Mouse (Mus musculus): ENCODE results near the gene H3f3b. TPM values are rescaled to one million over a fixed set of nuclear protein-coding genes. Genes with fewer than 3 reads are reported as not detected.

Gene H3f3b
- polyA plus RNA-seq, 1 experiment, result 369 TPM

GRCm38 (mm10) chr11:116004186-116004823, 23.5 kb downstream of the H3f3b start:
- DNase-seq (ENCODE audit: extremely low spot score in 1 of 2, low spot score in 1 of 2), result no peak

DNA sequence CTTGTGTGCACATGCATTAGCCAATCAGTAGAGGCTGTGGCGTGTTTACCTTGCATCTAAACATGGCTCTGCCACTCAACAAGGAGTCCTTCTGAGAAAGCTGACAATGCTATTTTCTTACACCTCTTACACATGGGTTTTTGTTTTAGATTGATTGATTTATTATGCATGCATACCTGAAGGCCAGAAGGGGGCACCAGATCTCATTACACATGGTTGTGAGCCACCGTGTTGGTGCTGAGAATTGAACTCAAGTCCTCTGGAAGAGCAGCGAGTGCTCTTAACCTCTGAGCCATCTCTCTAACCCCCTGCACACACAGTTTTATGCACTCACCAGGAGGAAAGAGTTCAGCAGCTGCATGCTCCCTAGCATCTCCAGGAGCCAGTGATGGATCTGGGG, 24.9 kb downstream of the H3f3b start:
- DNase-seq (ENCODE audit: extremely low spot score in 1 of 2, low spot score in 1 of 2), result no peak

GRCm38 (mm10) chr11:116001725-116002124, 26.0 kb downstream of the H3f3b start:
- no peak for DNase-seq (ENCODE audit: extremely low spot score in 1 of 2, low spot score in 1 of 2)

GRCm38 (mm10) chr11:116000607-116001006, 27.2 kb downstream of the H3f3b start:
- no peak for DNase-seq (ENCODE audit: extremely low spot score in 1 of 2, low spot score in 1 of 2)

DNA sequence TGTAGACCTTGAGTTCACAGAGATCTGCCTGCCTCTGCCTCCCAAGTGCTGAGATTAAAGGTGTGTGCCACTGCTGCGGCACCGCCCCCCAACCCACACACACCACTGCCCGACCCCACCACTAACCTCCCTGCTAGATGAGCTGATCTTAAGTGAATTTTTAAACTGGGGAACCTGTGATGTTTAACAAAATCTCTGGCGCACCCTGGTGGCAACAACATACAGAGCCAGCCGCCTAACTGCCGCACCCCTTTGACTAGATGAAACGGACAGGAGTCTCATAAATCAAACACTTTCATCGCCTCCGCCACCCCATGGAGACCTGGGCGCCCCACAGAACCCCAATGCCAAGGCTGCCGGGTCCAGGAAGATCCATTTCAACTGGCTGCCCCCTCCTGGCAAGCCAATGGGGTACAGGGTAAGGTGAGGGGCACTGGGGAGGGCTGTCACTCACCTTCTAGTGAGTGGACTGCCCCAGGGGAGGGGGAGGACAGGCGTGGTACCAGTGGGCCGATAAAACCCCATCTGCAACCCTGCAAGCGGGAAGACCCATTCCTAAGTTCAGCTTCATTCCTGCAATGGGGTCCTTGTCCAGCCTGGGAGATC, 28.1 kb downstream of the H3f3b start:
- peak; percentile 41 to 88 for DNase-seq (ENCODE audit: extremely low spot score in 1 of 2, low spot score in 1 of 2)

DNA sequence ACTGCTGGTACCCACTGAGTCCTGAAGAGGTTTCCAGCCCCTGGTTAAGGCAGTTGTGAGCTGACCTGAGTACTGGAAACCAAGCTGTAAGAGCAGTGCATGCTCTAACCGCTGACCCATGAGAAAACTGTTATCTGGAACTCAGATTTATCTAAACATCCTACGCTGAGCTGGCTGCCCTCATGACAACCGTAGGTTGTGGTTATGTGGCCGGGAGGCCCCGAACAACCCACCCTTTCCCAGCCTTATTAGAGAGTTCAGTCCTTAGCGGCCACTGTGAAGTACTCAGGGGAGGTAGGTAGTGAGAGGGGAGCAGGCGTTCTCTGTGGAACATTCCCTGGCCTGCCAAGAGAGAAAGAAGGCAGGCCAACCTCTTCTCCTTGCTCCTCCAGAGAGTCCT, 28.7 kb downstream of the H3f3b start:
- no peak for DNase-seq (ENCODE audit: extremely low spot score in 1 of 2, low spot score in 1 of 2)

DNA sequence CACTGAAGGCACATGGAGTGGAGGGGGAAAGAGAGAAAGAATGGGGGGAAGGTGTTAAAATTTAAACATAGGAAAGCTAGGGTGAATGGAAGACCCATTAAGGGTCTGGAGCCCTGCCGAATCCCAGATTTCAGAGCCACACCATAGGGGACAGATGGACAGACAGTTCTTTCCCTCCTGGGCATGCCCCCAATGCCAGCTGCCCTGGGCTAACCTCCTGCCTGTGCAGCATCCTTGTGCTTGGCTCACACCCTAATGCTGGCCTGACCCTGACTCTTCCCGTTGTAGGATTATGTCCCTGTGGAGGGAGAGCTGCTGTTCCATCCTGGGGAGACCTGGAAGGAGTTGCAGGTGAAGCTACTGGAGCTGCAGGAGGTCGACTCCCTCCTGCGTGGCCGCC, 30.1 kb downstream of the H3f3b start:
- DNase-seq (ENCODE audit: extremely low spot score in 1 of 2, low spot score in 1 of 2), result no peak

- no peak for DNase-seq (ENCODE audit: extremely low spot score in 1 of 2, low spot score in 1 of 2)
Measured at GRCm38 (mm10) chr11:115997047-115997446, 30.7 kb downstream of the H3f3b start.

- DNase-seq (ENCODE audit: extremely low spot score in 1 of 2, low spot score in 1 of 2), result no peak
Measured at GRCm38 (mm10) chr11:115995256-115995655, 32.5 kb downstream of the H3f3b start.

DNA sequence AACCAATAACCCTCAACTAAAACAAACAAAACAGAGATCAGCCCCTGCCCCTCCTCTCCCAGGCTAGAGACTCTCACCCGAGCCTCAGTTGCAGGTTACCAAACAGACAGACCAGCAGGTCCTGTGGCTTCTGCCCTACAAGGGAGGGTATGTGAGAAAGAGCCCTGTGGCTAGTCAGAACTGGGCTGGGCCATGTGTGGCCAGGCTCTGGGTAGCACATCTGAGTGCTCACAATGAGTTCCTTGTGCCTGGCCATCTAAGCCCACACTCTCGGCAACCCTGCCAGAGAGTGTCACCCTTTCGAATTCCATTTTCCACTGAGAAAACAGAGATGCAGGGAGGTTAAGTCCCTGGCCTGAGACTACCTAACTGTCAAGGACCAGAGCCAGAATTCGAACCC, 35.7 kb downstream of the H3f3b start:
- no peak for DNase-seq (ENCODE audit: extremely low spot score in 1 of 2, low spot score in 1 of 2)

GRCm38 (mm10) chr11:115989686-115990085, 38.1 kb downstream of the H3f3b start:
- no peak for DNase-seq (ENCODE audit: extremely low spot score in 1 of 2, low spot score in 1 of 2)

DNA sequence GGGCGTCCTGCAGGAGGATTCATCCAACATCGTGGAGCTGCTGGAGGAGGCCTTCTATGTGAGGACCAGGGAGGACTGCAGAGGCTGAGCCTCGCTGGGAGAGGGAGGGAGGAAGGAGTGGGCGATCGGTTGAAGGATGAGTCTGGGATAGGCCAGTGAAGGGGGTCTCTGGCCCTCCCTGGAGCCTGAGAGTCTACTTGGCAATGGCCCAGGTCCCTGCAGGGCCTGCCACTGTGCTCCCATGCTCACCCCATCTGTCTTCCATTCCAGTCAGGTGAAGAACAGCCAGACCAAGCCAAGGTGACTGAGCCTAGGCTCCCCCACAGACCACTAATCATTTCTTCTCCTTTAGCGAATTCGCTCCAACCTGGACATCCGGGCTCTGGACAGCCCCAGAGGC, 44.5 kb downstream of the H3f3b start:
- DNase-seq (ENCODE audit: extremely low spot score in 1 of 2, low spot score in 1 of 2), result no peak

GRCm38 (mm10) chr11:115982472-115982871, 45.3 kb downstream of the H3f3b start:
- DNase-seq (ENCODE audit: extremely low spot score in 1 of 2, low spot score in 1 of 2), result no peak

- no peak for DNase-seq (ENCODE audit: extremely low spot score in 1 of 2, low spot score in 1 of 2)
Measured at GRCm38 (mm10) chr11:115975544-115975943, 52.2 kb downstream of the H3f3b start.

DNA sequence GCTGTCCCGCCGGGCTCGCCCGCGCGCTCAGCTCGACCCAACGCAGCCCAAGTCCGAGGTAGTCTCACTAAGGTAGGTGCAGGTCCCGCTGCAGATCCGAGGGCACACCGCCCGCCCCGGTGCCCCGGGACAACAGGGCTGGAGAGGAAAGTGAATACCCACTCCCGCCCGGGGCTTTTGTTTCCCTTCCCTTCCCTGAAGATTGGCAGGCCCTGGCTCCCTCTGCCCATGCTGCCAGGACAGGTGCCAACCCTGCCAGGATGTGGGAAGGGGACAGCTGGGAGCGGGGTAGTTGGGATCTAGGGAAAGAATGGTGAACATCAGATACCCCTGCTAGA, 52.7 kb downstream of the H3f3b start:
- no peak for DNase-seq (ENCODE audit: extremely low spot score in 1 of 2, low spot score in 1 of 2)

DNA sequence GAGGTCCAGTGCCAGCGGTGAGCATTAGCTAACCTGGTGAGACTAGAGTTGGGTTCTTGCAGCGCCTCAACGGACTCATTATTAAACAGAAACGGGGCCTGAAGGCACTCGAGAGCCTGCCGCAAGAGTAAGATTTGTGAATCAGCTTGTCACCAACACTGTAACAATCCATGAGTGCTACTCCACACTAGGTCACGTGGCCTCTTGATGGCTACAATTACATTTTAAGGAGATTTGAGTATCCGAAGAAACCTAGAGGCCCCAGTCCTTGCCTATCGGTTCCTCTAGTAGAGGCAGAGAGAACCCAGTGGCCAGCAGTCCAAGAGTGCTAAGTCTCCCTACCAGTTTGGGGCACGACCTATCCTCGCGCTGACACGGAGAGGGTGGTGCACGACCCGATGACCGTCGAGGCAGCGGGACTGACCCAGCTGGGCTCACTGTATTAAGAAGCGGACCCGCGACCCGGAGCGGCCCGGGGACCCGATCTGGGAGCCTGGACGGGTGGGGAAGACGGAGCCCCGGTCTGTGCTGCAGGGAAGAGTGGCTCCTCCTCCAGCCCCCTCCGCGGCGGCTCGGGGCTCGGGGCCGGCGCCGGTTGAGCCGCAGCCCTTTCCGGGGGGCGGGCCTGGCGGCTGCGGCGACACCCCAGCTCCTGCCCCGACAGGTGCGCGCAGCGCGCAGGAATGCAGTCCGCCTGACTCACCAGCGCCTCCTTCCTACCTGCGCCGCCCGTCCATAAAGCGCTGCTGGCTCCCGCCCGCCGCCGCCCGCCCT, 53.3 kb downstream of the H3f3b start, which contains the start of gene Itgb4:
Gene Itgb4 (plus strand): TSS at position 401 of the 774 bp plus-strand sequence.
- DNase-seq (ENCODE audit: extremely low spot score in 1 of 2, low spot score in 1 of 2), result no peak

Other genes starting within 250 kb of the H3f3b start
- 25.8 and 29.3 TPM in 2 replicates for gene Caskin2, start 214.3 kb downstream of the H3f3b start, polyA plus RNA-seq (2012; rRNA removed)
- 15.6 and 16.8 TPM in 2 replicates for gene Tsen54, start 213.2 kb downstream of the H3f3b start, polyA plus RNA-seq (2012; rRNA removed)
- 2.8 and 3.2 TPM in 2 replicates for gene Llgl2, start 203.9 kb downstream of the H3f3b start, polyA plus RNA-seq (2012; rRNA removed)
- 0.55 and 1.1 TPM in 2 replicates for gene Myo15b, start 169.6 kb downstream of the H3f3b start, polyA plus RNA-seq (2012; rRNA removed)
- 0.64 TPM in 1 of 2 replicates, not detected in the other for gene Smim5, start 128.0 kb downstream of the H3f3b start, polyA plus RNA-seq (2012; rRNA removed)
- gene Smim6, start 115.9 kb downstream of the H3f3b start, polyA plus RNA-seq (2012; rRNA removed), result not detected in 2 replicates
- gene Sap30bp, start 94.7 kb downstream of the H3f3b start, polyA plus RNA-seq (2012; rRNA removed), result 71.9 and 89.0 TPM in 2 replicates
- 28.4 and 31.7 TPM in 2 replicates for gene Recql5, start 94.5 kb downstream of the H3f3b start, polyA plus RNA-seq (2012; rRNA removed)
- 5.7 and 7.2 TPM in 2 replicates for gene Itgb4, start 53.3 kb downstream of the H3f3b start, polyA plus RNA-seq (2012; rRNA removed)
- gene Galk1, start 15.2 kb downstream of the H3f3b start, polyA plus RNA-seq (2012; rRNA removed), result 17.6 and 19.3 TPM in 2 replicates
- 35.4 and 38.1 TPM in 2 replicates for gene Unk, start 2.4 kb upstream of the H3f3b start, polyA plus RNA-seq (2012; rRNA removed)
- 0.84 and 0.90 TPM in 2 replicates for gene Unc13d, start 50.0 kb upstream of the H3f3b start, polyA plus RNA-seq (2012; rRNA removed)
- gene Wbp2, start 59.0 kb upstream of the H3f3b start, polyA plus RNA-seq (2012; rRNA removed), result 391 and 407 TPM in 2 replicates
- 6.2 and 7.4 TPM in 2 replicates for gene Trim47, start 99.2 kb upstream of the H3f3b start, polyA plus RNA-seq (2012; rRNA removed)
- gene Trim65, start 103.2 kb upstream of the H3f3b start, polyA plus RNA-seq (2012; rRNA removed), result 6.2 and 6.3 TPM in 2 replicates
- 36.1 and 44.3 TPM in 2 replicates for gene Mrpl38, start 110.9 kb upstream of the H3f3b start, polyA plus RNA-seq (2012; rRNA removed)
- 105 and 124 TPM in 2 replicates for gene Fbf1, start 140.2 kb upstream of the H3f3b start, polyA plus RNA-seq (2012; rRNA removed)
- 50.9 and 51.0 TPM in 2 replicates for gene Ten1, start 170.9 kb upstream of the H3f3b start, polyA plus RNA-seq (2012; rRNA removed)
- 119 and 129 TPM in 2 replicates for gene Acox1, start 171.1 kb upstream of the H3f3b start, polyA plus RNA-seq (2012; rRNA removed)
- gene Evpl, start 210.1 kb upstream of the H3f3b start, polyA plus RNA-seq (2012; rRNA removed), result 1.0 and 1.1 TPM in 2 replicates
- 63.4 and 63.9 TPM in 2 replicates for gene Srp68, start 246.3 kb upstream of the H3f3b start, polyA plus RNA-seq (2012; rRNA removed)